In the genomic region with DNA sequence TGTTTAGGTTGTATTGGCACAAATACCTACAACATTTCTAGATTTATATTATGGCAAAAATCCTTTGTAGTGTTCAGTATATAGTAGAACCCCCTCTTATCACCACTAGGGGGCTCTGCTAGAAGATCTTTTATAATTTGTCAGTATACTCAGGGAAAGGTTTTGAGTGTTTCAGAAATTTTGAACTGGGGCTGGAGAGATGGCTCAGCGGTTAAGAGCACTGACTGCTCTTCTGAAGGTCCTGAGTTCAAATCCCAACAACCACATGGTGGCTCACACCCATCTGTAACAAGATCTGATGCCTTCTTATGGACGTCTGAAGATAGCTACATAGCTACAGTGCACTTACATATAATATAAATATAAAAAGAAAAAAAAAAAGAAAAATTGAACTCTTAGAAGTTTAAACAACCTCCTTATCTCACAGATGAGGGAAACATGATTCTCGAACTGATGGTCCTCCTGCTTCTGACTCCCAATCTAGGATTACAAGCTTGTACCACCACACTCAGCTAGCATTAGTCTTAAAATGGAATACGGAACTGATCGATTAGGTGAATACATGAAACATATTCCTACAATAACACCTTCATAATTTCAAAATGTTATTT, we compare ENCODE assay signal across 9 mouse cellular contexts. TPM values are rescaled to one million over a fixed set of nuclear protein-coding genes. Genes with fewer than 3 reads are reported as not detected.
DNase-seq lines count a peak whose midpoint lies in the region; ATAC-seq lines count a peak whose summit lies in the region.
"Had no signal": no experiment of that assay in that cellular context is flagged by ENCODE, and none has a peak within 500 bp of the region (broad histone marks: within the 10 kb centered on the region; RNA-seq: fewer than 3 reads in every experiment).

No protein-coding gene starts in this region.

- no peak overlapping the region for H3K4me2 ChIP-seq in intestine, embryonic 16.5 days (ENCODE audit: low read depth, low read length)

- peak; percentile 43 for DNase-seq in gastrocnemius, adult 18-20 months (ENCODE audit: low spot score)
- DNase-seq in gastrocnemius, postnatal 4 days (ENCODE audit: low spot score in 2 of 2): no peak
- peak; percentile 38 for DNase-seq in spleen, adult 12 weeks (ENCODE audit: low spot score)
- no peak for DNase-seq in spleen, postnatal 14 days (ENCODE audit: low spot score in 2 of 2)
- peak; percentile 33 for DNase-seq in embryo, embryonic 10 days (ENCODE audit: low spot score)
- DNase-seq in layer of hippocampus, postnatal 14 days (ENCODE audit: low spot score in 2 of 2): peak; percentile 11 to 46
- DNase-seq in natural killer cell, adult 2 months (ENCODE audit: low spot score in 2 of 2): peak; percentile 55

- H3K27ac ChIP-seq in intestine, embryonic 16.5 days (ENCODE audit: low read length): no peak overlapping the region

- no peaks in the 10 kb centered on the region for H3K9me3 ChIP-seq in intestine, embryonic 16.5 days (ENCODE audit: control insufficient read depth, low read length)

- H3K4me3 ChIP-seq in intestine, embryonic 16.5 days (ENCODE audit: low read length): no peak overlapping the region

- no peaks in the 10 kb centered on the region for H3K27me3 ChIP-seq in intestine, embryonic 16.5 days (replicated peaks; ENCODE audit: control insufficient read depth, insufficient read depth, low read length)

- WGBS in intestine, embryonic 16.5 days: 68% methylated on average over 5 of the region's 5 CpGs

- no peak overlapping the region for H3K9ac ChIP-seq in intestine, embryonic 16.5 days (ENCODE audit: low read depth, low read length)

- H3K36me3 ChIP-seq in intestine, embryonic 16.5 days (ENCODE audit: control insufficient read depth, insufficient read depth, low read length): no peaks in the 10 kb centered on the region

- peaks cover 3% of the 10 kb centered on the region; the same call in 1 of the 2 replicates for H3K4me1 ChIP-seq in intestine, embryonic 16.5 days (ENCODE audit: control insufficient read depth, insufficient read depth, low read length)

- no peak for ATAC-seq in intestine, embryonic 16.5 days

RNA-seq across cellular contexts. Expression of a gene that starts 1.4 kb away (rescaled TPM):
- 10 to 100 TPM; 29.6 to 39.0 TPM for total RNA-seq in gastrocnemius, adult 18-20 months (2021)
- 10 to 100 TPM; 63.6 to 70.2 TPM for total RNA-seq in gastrocnemius, postnatal 4 days (2021)
- 100 to 1,000 TPM; 150 to 155 TPM for total RNA-seq in layer of hippocampus, postnatal 14 days (2021)
- polyA plus RNA-seq in intestine, embryonic 16.5 days (2015; fragmentation: Nextera tagmentation; extraction: Ambion mirVana): 153 and 159 TPM in 2 replicates

RNA-seq across cellular contexts. Expression of a gene that starts 1.5 kb away (rescaled TPM):
- 10 to 100 TPM; 61.4 to 72.0 TPM for total RNA-seq in gastrocnemius, adult 18-20 months (2021)
- total RNA-seq in gastrocnemius, postnatal 4 days (2021): 10 to 100 TPM; 77.9 to 88.6 TPM
- 100 to 1,000 TPM; 130 to 137 TPM for total RNA-seq in layer of hippocampus, postnatal 14 days (2021)
- polyA plus RNA-seq in intestine, embryonic 16.5 days (2015; fragmentation: Nextera tagmentation; extraction: Ambion mirVana): 125 and 129 TPM in 2 replicates

RNA-seq across cellular contexts. Expression of a gene that starts 42.9 kb away (rescaled TPM):
- total RNA-seq in gastrocnemius, adult 18-20 months (2021): not detected
- total RNA-seq in gastrocnemius, postnatal 4 days (2021): 1 to 10 TPM in 1 of 2 experiments, not detected in 1; 3.0 TPM
- not detected for total RNA-seq in layer of hippocampus, postnatal 14 days (2021)
- not detected in 2 replicates for polyA plus RNA-seq in intestine, embryonic 16.5 days (2015; fragmentation: Nextera tagmentation; extraction: Ambion mirVana)
- total RNA-seq: layer of hippocampus, postnatal 10 days had no signal

Comparison
In these comparisons a context has a peak if more than half of its experiments do, and no peak if none do; other contexts are left out.
1. DNase-seq: peak in gastrocnemius, adult 18-20 months (single experiment), spleen, adult 12 weeks (single experiment), embryo, embryonic 10 days (single experiment), layer of hippocampus, postnatal 14 days (2 of 2) and natural killer cell, adult 2 months (2 of 2); none in gastrocnemius, postnatal 4 days (0 of 2) and spleen, postnatal 14 days (0 of 2).